Mouse (Mus musculus) heart, adult 2 months (tissue): Measurements from ENCODE around the gene Slc25a26.

Experiments
- CTCF ChIP-seq: fragments of 200-600 bp; IDR thresholded peaks from 2 replicates; pipeline ENCODE4 v1.8.1; 2022; ENCODE audit warnings: antibody characterized with exemption, mild to moderate bottlenecking, moderate library complexity
- EP300 ChIP-seq: fragments of 200-500 bp; IDR thresholded peaks from 2 replicates; pipeline ENCODE4 v1.6.1; 2011; ENCODE audit warnings: low read depth, low read length, control low read depth; ENCODE audit not compliant: insufficient read depth
- POLR2A ChIP-seq: fragments of 200-500 bp; IDR thresholded peaks from 2 replicates; pipeline ENCODE4 v1.6.1; 2011; ENCODE audit warnings: mild to moderate bottlenecking, low read depth, low read length, control low read depth; ENCODE audit not compliant: insufficient read depth

- TF ChIP-seq CTCF (no peak), POLR2A (no peak), EP300 (no peak)
Observed at GRCm38 (mm10) chr6:94653388-94654316, 153.5 kb downstream of the Slc25a26 start.
